Comparison of ENCODE assay signal across 17 mouse cellular contexts in genomic region chr11:99091666-99092065, GRCm38 (mm10). TPM values are rescaled to one million over a fixed set of nuclear protein-coding genes. Genes with fewer than 3 reads are reported as not detected.
"Had no signal": no experiment of that assay in that cellular context is flagged by ENCODE, and none has a peak within 500 bp of the region (broad histone marks: within the 10 kb centered on the region; RNA-seq: fewer than 3 reads in every experiment).

No protein-coding gene starts in this region.

- ATAC-seq: liver, postnatal 0 days; lung, postnatal 0 days; midbrain, embryonic 13.5 days; midbrain, embryonic 15.5 days had no signal

- H3K9ac ChIP-seq: liver, postnatal 0 days; lung, embryonic 15.5 days; midbrain, embryonic 13.5 days; midbrain, embryonic 15.5 days; neural tube, embryonic 12.5 days; stomach, embryonic 15.5 days had no signal

- H3K4me3 ChIP-seq: lung, embryonic 15.5 days; megakaryocyte, embryonic 14.5 days; midbrain, embryonic 13.5 days; midbrain, embryonic 15.5 days; neural tube, embryonic 12.5 days; stomach, embryonic 15.5 days had no signal

- H3K27ac ChIP-seq: lung, embryonic 15.5 days; macrophage; midbrain, embryonic 13.5 days; midbrain, embryonic 15.5 days; neural tube, embryonic 12.5 days; stomach, embryonic 15.5 days; stomach, postnatal 0 days had no signal

- H3K9me3 ChIP-seq: lung, embryonic 15.5 days; midbrain, embryonic 13.5 days; midbrain, embryonic 15.5 days; neural tube, embryonic 12.5 days; stomach, embryonic 15.5 days had no signal

- H3K36me3 ChIP-seq: lung, embryonic 15.5 days; midbrain, embryonic 13.5 days; midbrain, embryonic 15.5 days; neural tube, embryonic 12.5 days; stomach, embryonic 15.5 days had no signal

- H3K27me3 ChIP-seq: lung, embryonic 15.5 days; midbrain, embryonic 13.5 days; midbrain, embryonic 15.5 days; neural tube, embryonic 12.5 days; stomach, embryonic 15.5 days had no signal

- DNase-seq: liver, postnatal 0 days; lung, adult 2 months; lung, postnatal 14 days; lung, postnatal 36 days; right cerebral cortex, postnatal 14 days; thymus, postnatal 14 days; thymus, postnatal 36 days had no signal

- H3K4me1 ChIP-seq: lung, embryonic 15.5 days; megakaryocyte, embryonic 14.5 days; midbrain, embryonic 13.5 days; midbrain, embryonic 15.5 days; neural tube, embryonic 12.5 days had no signal

RNA-seq across cellular contexts. Expression of gene Tns4, which starts 2.6 kb away (rescaled TPM):
- polyA plus RNA-seq: neural tube, embryonic 14.5 days had no signal
